Mouse (Mus musculus) CH12.LX (cell line): ENCODE measurements around the gene Foxk1. TPM values are rescaled to one million over a fixed set of nuclear protein-coding genes. Genes with fewer than 3 reads are reported as not detected.
A peak's percentile ranks its signal among the peaks of the same experiment; 100 is the strongest.

Source experiments
- DNase-seq: peaks from one replicate; pipeline ENCODE4 v3.0.0-alpha.2; 2013; ENCODE audit errors: extremely low read depth
- H3K27ac ChIP-seq: 2 replicates; pipeline ENCODE4 v1.5.1; 2012; ENCODE audit warnings: low read depth, mild to moderate bottlenecking, control low read depth, moderate library complexity; ENCODE audit not compliant: insufficient read depth
- H3K27me3 ChIP-seq: replicated peaks from 2 replicates; pipeline ENCODE3; 2012; ENCODE audit warnings: inconsistent platforms
- H3K36me3 ChIP-seq, 2 experiments: replicated peaks in 1 of 2; 2 replicates each; pipeline versions ENCODE3 to v1.6.1; 2012; ENCODE audit warnings: inconsistent platforms in 1 of 2, low read length in 1 of 2, mild to moderate bottlenecking in 1 of 2, mixed read lengths in 1 of 2, moderate library complexity in 1 of 2; ENCODE audit not compliant: control insufficient read depth in 1 of 2, insufficient read depth in 1 of 2
- H3K4me1 ChIP-seq, 2 experiments: 2 replicates each; pipeline ENCODE4 v1.6.1; 2012; ENCODE audit warnings: inconsistent platforms in 1 of 2, moderate library complexity in 1 of 2; ENCODE audit not compliant: insufficient read depth in 2 of 2, control insufficient read depth in 1 of 2
- H3K4me2 ChIP-seq: 2 replicates; pipeline ENCODE4 v1.6.1; 2012; ENCODE audit warnings: low read depth, mild to moderate bottlenecking, control low read depth; ENCODE audit not compliant: poor library complexity, insufficient read depth, severe bottlenecking
- H3K4me3 ChIP-seq, 3 experiments: fragments of 150-350 bp in 1 of 3; sonication (generic) in 1 of 3; replicated peaks in 1 of 3; 2 replicates each; pipeline versions ENCODE3 to v1.5.1; 2011 to 2012; ENCODE audit warnings: low read depth in 2 of 3, low read length in 2 of 3, mild to moderate bottlenecking in 2 of 3, moderate library complexity in 2 of 3, control low read depth in 1 of 3, improper control_type of control experiment in 1 of 3, inconsistent platforms in 1 of 3, mixed read lengths in 1 of 3; ENCODE audit not compliant: poor library complexity in 1 of 3
- H3K79me2 ChIP-seq: replicated peaks from 2 replicates; pipeline ENCODE4 v1.6.1; 2012; ENCODE audit warnings: mild to moderate bottlenecking, moderate library complexity; ENCODE audit not compliant: control insufficient read depth, poor library complexity, insufficient read depth, severe bottlenecking; ENCODE audit errors: extremely low read depth
- H3K9ac ChIP-seq: 2 replicates; pipeline ENCODE4 v1.6.1; 2012; ENCODE audit warnings: low read depth, mild to moderate bottlenecking, control low read depth, moderate library complexity; ENCODE audit not compliant: insufficient read depth
- H3K9me3 ChIP-seq: replicated peaks from 2 replicates; pipeline ENCODE3; 2012; ENCODE audit warnings: low read length, inconsistent platforms, mixed read lengths
- BHLHE40 ChIP-seq: IDR thresholded peaks from 2 replicates; pipeline ENCODE4 v1.6.1; 2011; ENCODE audit warnings: mild to moderate bottlenecking, low read depth, low read length, improper control_type of control experiment
- CHD2 ChIP-seq: IDR thresholded peaks from 2 replicates; pipeline ENCODE4 v1.6.1; 2011; ENCODE audit warnings: low read length, improper control_type of control experiment
- CTCF ChIP-seq, 2 experiments: IDR thresholded peaks in 1 of 2; conservative IDR thresholded peaks in 1 of 2; 2 replicates each; pipeline ENCODE4 v1.5.1; 2011 to 2012; ENCODE audit warnings: low read depth in 2 of 2, low read length in 2 of 2, improper control_type of control experiment in 1 of 2, inconsistent platforms in 1 of 2, mild to moderate bottlenecking in 1 of 2, moderate library complexity in 1 of 2
- ELF1 ChIP-seq: IDR thresholded peaks from 2 replicates; pipeline ENCODE4 v1.6.1; 2014; ENCODE audit warnings: low read depth, mild to moderate bottlenecking, inconsistent platforms, low read length, improper control_type of control experiment
- ETS1 ChIP-seq: conservative IDR thresholded peaks from 2 replicates; pipeline ENCODE4 v1.6.1; 2012; ENCODE audit warnings: low read depth, mild to moderate bottlenecking, inconsistent platforms, low read length, improper control_type of control experiment, moderate library complexity
- HCFC1 ChIP-seq: IDR thresholded peaks from 2 replicates; pipeline ENCODE4 v1.6.1; 2012; ENCODE audit warnings: low read depth, mild to moderate bottlenecking, inconsistent platforms, low read length, improper control_type of control experiment
- IRF4 ChIP-seq: IDR thresholded peaks from 2 replicates; pipeline ENCODE4 v1.6.1; 2014; ENCODE audit warnings: low read depth, mild to moderate bottlenecking, inconsistent platforms, low read length, improper control_type of control experiment
- JUN ChIP-seq: IDR thresholded peaks from 2 replicates; pipeline ENCODE4 v1.6.1; 2011; ENCODE audit warnings: low read depth, mild to moderate bottlenecking, low read length, improper control_type of control experiment, moderate library complexity; ENCODE audit not compliant: insufficient read depth
- KAT2A ChIP-seq: IDR thresholded peaks from 2 replicates; pipeline ENCODE4 v1.6.1; 2012; ENCODE audit warnings: low read length, improper control_type of control experiment, inconsistent platforms; ENCODE audit not compliant: insufficient replicate concordance
- MAX ChIP-seq: IDR thresholded peaks from 2 replicates; pipeline ENCODE4 v1.6.1; 2011; ENCODE audit warnings: low read length, improper control_type of control experiment
- MAZ ChIP-seq: IDR thresholded peaks from 2 replicates; pipeline ENCODE4 v1.6.1; 2012; ENCODE audit warnings: low read depth, mild to moderate bottlenecking, inconsistent platforms, low read length, improper control_type of control experiment, moderate library complexity
- MEF2A ChIP-seq: IDR thresholded peaks from 2 replicates; pipeline ENCODE4 v1.6.1; 2014; ENCODE audit warnings: low read depth, mild to moderate bottlenecking, inconsistent platforms, low read length, improper control_type of control experiment, borderline replicate concordance
- MXI1 ChIP-seq: IDR thresholded peaks from 2 replicates; pipeline ENCODE4 v1.6.1; 2011; ENCODE audit warnings: mild to moderate bottlenecking, low read depth, low read length, improper control_type of control experiment
- NELFE ChIP-seq: IDR thresholded peaks from 2 replicates; pipeline ENCODE4 v1.6.1; 2011; ENCODE audit warnings: low read depth, low read length, improper control_type of control experiment
- NRF1 ChIP-seq: IDR thresholded peaks from 2 replicates; pipeline ENCODE4 v1.6.1; 2014; ENCODE audit warnings: low read depth, mild to moderate bottlenecking, inconsistent platforms, low read length, improper control_type of control experiment, moderate library complexity
- POLR2A ChIP-seq: IDR thresholded peaks from 2 replicates; pipeline ENCODE4 v1.6.1; 2011; ENCODE audit warnings: low read depth, mild to moderate bottlenecking, improper control_type of control experiment, low read length
- POLR2AphosphoS2 ChIP-seq: IDR thresholded peaks from 2 replicates; pipeline ENCODE4 v1.6.1; 2011; ENCODE audit warnings: low read depth, low read length, improper control_type of control experiment
- RAD21 ChIP-seq: IDR thresholded peaks from 2 replicates; pipeline ENCODE4 v1.6.1; 2011; ENCODE audit warnings: low read depth, mild to moderate bottlenecking, low read length, improper control_type of control experiment, moderate library complexity
- RCOR1 ChIP-seq: conservative IDR thresholded peaks from 2 replicates; pipeline ENCODE4 v1.6.1; 2012; ENCODE audit warnings: low read depth, mild to moderate bottlenecking, inconsistent platforms, low read length, improper control_type of control experiment
- TBP ChIP-seq: conservative IDR thresholded peaks from 2 replicates; pipeline ENCODE4 v1.6.1; 2011; ENCODE audit warnings: low read depth, low read length, improper control_type of control experiment
- ZKSCAN1 ChIP-seq: IDR thresholded peaks from 2 replicates; pipeline ENCODE4 v1.6.1; 2012; ENCODE audit warnings: low read depth, inconsistent platforms, low read length, improper control_type of control experiment, borderline replicate concordance
- ZMIZ1 ChIP-seq: IDR thresholded peaks from 2 replicates; pipeline ENCODE4 v1.6.1; 2012; ENCODE audit warnings: low read depth, mild to moderate bottlenecking, inconsistent platforms, low read length, improper control_type of control experiment
- ZNF384 ChIP-seq: IDR thresholded peaks from 2 replicates; pipeline ENCODE4 v1.6.1; 2012; ENCODE audit warnings: low read depth, low read length, improper control_type of control experiment, inconsistent platforms
- dilution Hi-C: fragments of 300-500 bp; cut with MboI; formaldehyde crosslinking; loops from 2 replicates; pipeline ENCODE4 v1.14.3; 2020; ENCODE audit warnings: low sequenced_read_pairs; ENCODE audit not compliant: extremely low pct_unique_long_range_greater_than_20kb, extremely low pct_ligation_motif_present
- in situ Hi-C: fragments of 300-500 bp; cut with MboI; formaldehyde crosslinking; loops from 3 replicates; pipeline ENCODE4 v1.14.3; 2019; ENCODE audit warnings: low sequenced_read_pairs, low pct_ligation_motif_present, low pct_unique_long_range_greater_than_20kb, mixed read lengths
- polyA plus RNA-seq: library from polyadenylated mRNA; unstranded; fragments of >175 nt; gene quantifications from 2 replicates; pipeline ENCODE4 v1.2.1, GENCODE M21; 2012; ENCODE audit warnings: low read depth; ENCODE audit not compliant: insufficient read length
- total RNA-seq, 2 experiments: library from RNA; depleted of rRNA; stranded (reverse); fragments of 300-350 nt in 1 of 2; fragments of >200 nt in 1 of 2; gene quantifications; 2 replicates each; pipeline ENCODE4 v1.2.3; 2012 to 2014

The Foxk1 gene
- total and polyA plus RNA-seq, 3 experiments, result 5.3 to 23.4 (median 11.3) TPM

- Histone ChIP-seq H3K79me2 (peaks cover 20% of the 10 kb centered on the region), H3K27me3 (no peaks in the 10 kb centered on the region), H3K36me3 (peaks cover 22 to 76% of the 10 kb centered on the region in 2 experiments), H3K9ac (no peak overlapping the region), H3K4me3 (no peak overlapping the region), H3K4me1 (peaks cover 16 to 48% of the 10 kb centered on the region in 2 experiments)
- in situ Hi-C loops, result no loop called here
- no peak for DNase-seq
- TF ChIP-seq POLR2AphosphoS2, result no peak
- no peak for TF ChIP-seq IRF4
- no peak for TF ChIP-seq HCFC1
- TF ChIP-seq, all 38 proteins: peak for 0
- no peak overlapping the region for H3K27ac ChIP-seq
- no peak overlapping the region for H3K4me2 ChIP-seq
- peaks cover 4% of the 10 kb centered on the region for H3K9me3 ChIP-seq
- dilution Hi-C loops, result no loop called here
Observed at GRCm38 (mm10) chr5:142438380-142438938, 37.2 kb downstream of the Foxk1 start.

DNA sequence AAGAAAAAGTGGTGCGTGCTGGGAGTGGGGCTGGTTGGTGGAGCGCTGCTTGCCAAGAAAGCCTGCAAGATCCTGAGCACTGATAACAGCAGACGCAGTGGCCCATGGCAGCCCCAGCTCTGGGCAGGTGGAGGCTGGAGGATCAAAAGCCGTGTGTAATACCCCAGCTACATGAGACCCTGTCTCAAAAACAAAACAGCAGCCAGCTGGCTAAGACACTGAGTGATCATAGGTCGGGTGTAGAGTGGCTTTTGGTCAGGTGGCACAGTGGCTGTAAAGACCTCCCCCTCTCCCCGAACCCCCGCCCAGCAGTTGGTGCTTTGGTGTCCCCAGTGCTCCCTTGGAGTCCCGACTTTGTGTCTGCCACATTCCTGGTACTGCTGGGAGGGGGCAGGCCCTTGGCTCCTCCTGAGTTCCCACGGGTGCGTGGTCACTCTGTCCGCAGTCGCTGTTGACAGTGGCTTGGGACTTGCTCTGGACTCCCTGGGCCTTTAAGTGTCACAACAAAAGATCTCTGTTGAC lies 38.7 kb downstream of the Foxk1 start:
- Histone ChIP-seq H3K9ac (no peak overlapping the region), H3K4me2 (peak overlapping the region; percentile 62), H3K9me3 (peaks cover 4% of the 10 kb centered on the region), H3K79me2 (peaks cover 24% of the 10 kb centered on the region), H3K27me3 (no peaks in the 10 kb centered on the region), H3K4me3 (peak overlapping the region in 2 of 3 experiments; percentile 36 to 37), H3K27ac (peak overlapping the region; percentile 56; the same call in 1 of the 2 replicates), H3K36me3 (peaks cover 21 to 76% of the 10 kb centered on the region in 2 experiments), H3K4me1 (peaks cover 30 to 62% of the 10 kb centered on the region in 2 experiments)
- in situ Hi-C loops, result loop anchor here (5.0 kb wide), 1 partner anchor 73 kb away; no protein-coding TSS in a partner anchor
- TF ChIP-seq BHLHE40 (no peak), RCOR1 (no peak), ZKSCAN1 (no peak), NELFE (no peak), IRF4 (no peak), MEF2A (no peak), RAD21 (no peak)
- DNase-seq, result no peak
- dilution Hi-C loops, result no loop called here

DNA sequence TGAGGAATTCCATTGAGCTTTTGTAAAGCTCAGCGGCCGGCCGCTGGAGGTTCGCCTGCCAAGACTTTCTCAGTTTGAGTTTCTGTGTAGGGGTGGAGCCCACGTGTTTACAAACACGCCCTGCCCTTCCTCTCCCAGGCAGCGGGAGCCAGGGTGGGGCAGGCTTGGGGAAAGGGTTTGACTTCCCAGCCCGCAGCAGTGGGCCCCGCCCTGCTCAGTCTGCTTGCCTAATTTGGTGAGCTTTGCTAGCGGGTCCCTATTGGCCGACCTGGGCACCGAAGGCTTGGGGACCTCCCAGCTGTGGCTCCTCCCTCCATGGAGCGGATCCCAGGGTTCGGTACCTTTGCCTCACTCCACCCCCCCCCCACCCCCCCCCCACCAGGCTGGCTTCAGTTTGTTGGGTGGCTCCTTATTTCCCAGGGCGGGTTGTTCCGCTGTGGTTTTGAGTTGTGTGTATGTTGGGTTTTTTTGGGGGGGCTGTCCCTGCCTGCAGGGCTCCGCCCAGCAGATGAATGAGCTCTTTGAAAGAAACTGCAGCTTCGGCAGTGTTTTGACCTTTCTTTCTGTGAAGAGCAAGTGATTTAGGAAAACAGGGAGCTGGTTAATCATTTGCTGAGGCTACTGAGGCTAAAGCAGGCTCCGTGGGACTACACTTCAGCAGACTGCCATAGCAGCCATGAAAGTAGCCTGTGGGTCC lies 39.3 kb downstream of the Foxk1 start:
- Histone ChIP-seq H3K79me2 (peaks cover 24% of the 10 kb centered on the region), H3K36me3 (peaks cover 14 to 75% of the 10 kb centered on the region in 2 experiments), H3K4me3 (peak overlapping the region; percentile 29 to 45 (median 44)), H3K9ac (peak overlapping the region; percentile 4; the same call in 1 of the 2 replicates), H3K27ac (peak overlapping the region; percentile 80), H3K27me3 (no peaks in the 10 kb centered on the region), H3K9me3 (peaks cover 4% of the 10 kb centered on the region), H3K4me2 (peak overlapping the region; percentile 91), H3K4me1 (peaks cover 32 to 68% of the 10 kb centered on the region in 2 experiments)
- DNase-seq, result peak; percentile 94
- in situ Hi-C loops (loop anchor here (5.0 kb wide), 1 partner anchor 73 kb away; no protein-coding TSS in a partner anchor), dilution Hi-C loops (no loop called here)
- TF ChIP-seq MXI1 (peak; percentile 92), POLR2AphosphoS2 (no peak), ETS1 (peak; percentile 24; the same call in 1 of the 2 replicates), MAZ (peak; percentile 55; the same call in 1 of the 2 replicates), RAD21 (no peak), POLR2A (peak; percentile 15; the same call in 1 of the 2 replicates), ZMIZ1 (no peak), JUN (no peak), CTCF (conservative IDR thresholded peaks at IDR 0.05 in 1 of 2, IDR thresholded peaks at IDR 0.05 in 1 of 2; ENCODE audit: low read depth in 2 of 2, low read length in 2 of 2) (no peak), MAX (peak; percentile 87), TBP (no peak), KAT2A (no peak), MEF2A (no peak), ZNF384 (peak; percentile 73), NRF1 (0 out of 2 replicates have a peak, but pooled peaks have one; percentile 13), ELF1 (peak; percentile 41; the same call in 1 of the 2 replicates), CHD2 (no peak)
